25 mouse cellular contexts compared by ENCODE assay signal in genomic region chr6:115591692-115592359, GRCm38 (mm10). TPM values are rescaled to one million over a fixed set of nuclear protein-coding genes. Genes with fewer than 3 reads are reported as not detected.
A peak's percentile ranks its signal among the peaks of the same experiment; 100 is the strongest.
DNase-seq lines count a peak whose midpoint lies in the region; ATAC-seq and TF ChIP-seq lines count a peak whose summit lies in the region.
"Had no signal": no experiment of that assay in that cellular context is flagged by ENCODE, and none has a peak within 500 bp of the region (broad histone marks: within the 10 kb centered on the region; RNA-seq: fewer than 3 reads in every experiment).

No protein-coding gene starts in this region.

- no peak for TF ChIP-seq POLR2A in liver, adult 2 months (IDR thresholded peaks at IDR 0.05; ENCODE audit: extremely low read depth, insufficient read depth, low read length)

- no peak for ATAC-seq in erythroblast, adult 5-6 weeks (replicated peaks; ENCODE audit: low FRiP score, poor library complexity, severe bottlenecking)
- ATAC-seq in liver, postnatal 0 days = peak; percentile 60
- ATAC-seq in midbrain, embryonic 11.5 days (ENCODE audit: low FRiP score) = no peak
- ATAC-seq: CD4-positive, CD25-positive, alpha-beta regulatory T cell, adult 4 months; forebrain, embryonic 16.5 days; hindbrain, embryonic 16.5 days; midbrain, embryonic 13.5 days had no signal

- H3K4me3 ChIP-seq in erythroblast, embryonic 14.5 days (replicated peaks) = peak overlapping the region; percentile 45
- peak overlapping the region; percentile 57 for H3K4me3 ChIP-seq in liver, adult 2 months (ENCODE audit: insufficient read depth, low read depth, low read length)
- H3K4me3 ChIP-seq in liver, postnatal 0 days (ENCODE audit: low read depth, low read length) = peak overlapping the region; percentile 44
- H3K4me3 ChIP-seq in midbrain, embryonic 11.5 days (ENCODE audit: low read depth, low read length) = no peak overlapping the region
- H3K4me3 ChIP-seq: embryonic facial prominence, embryonic 10.5 days; heart, embryonic 13.5 days; layer of hippocampus, adult 2 months; left cerebral cortex, adult 2 months; lung, embryonic 15.5 days; midbrain, embryonic 13.5 days had no signal

- no peaks in the 10 kb centered on the region for H3K36me3 ChIP-seq in erythroblast, embryonic 14.5 days (ENCODE audit: control insufficient read depth)
- no peaks in the 10 kb centered on the region for H3K36me3 ChIP-seq in liver, adult 2 months (ENCODE audit: control insufficient read depth, insufficient read depth, low read length)
- H3K36me3 ChIP-seq in liver, postnatal 0 days (replicated peaks; ENCODE audit: insufficient read depth, low read length) = no peaks in the 10 kb centered on the region
- H3K36me3 ChIP-seq in midbrain, embryonic 11.5 days (ENCODE audit: control insufficient read depth, insufficient read depth, low read length) = no peaks in the 10 kb centered on the region
- H3K36me3 ChIP-seq: embryonic facial prominence, embryonic 10.5 days; G1E; heart, embryonic 13.5 days; lung, embryonic 15.5 days; midbrain, embryonic 13.5 days had no signal

- H3K4me2 ChIP-seq in liver, postnatal 0 days (ENCODE audit: low read depth, low read length) = peak overlapping the region; percentile 60
- H3K4me2 ChIP-seq in midbrain, embryonic 11.5 days = no peak overlapping the region
- H3K4me2 ChIP-seq: heart, embryonic 13.5 days; lung, embryonic 15.5 days; midbrain, embryonic 13.5 days had no signal

- H3K27ac ChIP-seq in liver, adult 2 months (replicated peaks; ENCODE audit: insufficient read depth, low read depth, low read length) = peak overlapping the region; percentile 72
- H3K27ac ChIP-seq in liver, postnatal 0 days (ENCODE audit: low read depth) = peak overlapping the region; percentile 76
- H3K27ac ChIP-seq in midbrain, embryonic 11.5 days (ENCODE audit: low read depth, low read length) = no peak overlapping the region
- H3K27ac ChIP-seq: embryonic facial prominence, embryonic 10.5 days; heart, embryonic 13.5 days; layer of hippocampus, adult 2 months; left cerebral cortex, adult 2 months; lung, embryonic 15.5 days; macrophage; midbrain, embryonic 13.5 days had no signal

- no peaks in the 10 kb centered on the region for H3K9me3 ChIP-seq in erythroblast, embryonic 14.5 days (ENCODE audit: control insufficient read depth, low read length)
- H3K9me3 ChIP-seq in liver, postnatal 0 days (ENCODE audit: low read length) = no peaks in the 10 kb centered on the region
- no peaks in the 10 kb centered on the region for H3K9me3 ChIP-seq in midbrain, embryonic 11.5 days (ENCODE audit: control insufficient read depth, low read length)
- H3K9me3 ChIP-seq: embryonic facial prominence, embryonic 10.5 days; G1E; heart, embryonic 13.5 days; lung, embryonic 15.5 days; midbrain, embryonic 13.5 days had no signal

- 33% methylated on average over 19 of the region's 19 CpGs for WGBS in liver, adult 2 months
- 62% methylated on average over 19 of the region's 19 CpGs for WGBS in liver, postnatal 0 days (ENCODE audit: insufficient replicate concordance)
- 89% methylated on average over 19 of the region's 19 CpGs for WGBS in midbrain, embryonic 11.5 days

- DNase-seq in liver, adult 2 months (ENCODE audit: extremely low read depth, low read depth, low spot score) = peak; percentile 69
- DNase-seq in liver = no peak
- no peak for DNase-seq in liver, postnatal 0 days
- DNase-seq in ovary, postnatal 14 days (ENCODE audit: low spot score) = no peak
- DNase-seq in midbrain, embryonic 11.5 days (ENCODE audit: low spot score, missing footprints) = no peak
- DNase-seq in embryo, embryonic 10 days (ENCODE audit: low spot score) = no peak
- DNase-seq: cerebellum, postnatal 25 days; heart, postnatal 4 days had no signal

- no peaks in the 10 kb centered on the region for H3K27me3 ChIP-seq in erythroblast, embryonic 14.5 days (ENCODE audit: control insufficient read depth)
- H3K27me3 ChIP-seq in liver, adult 2 months (ENCODE audit: control insufficient read depth, insufficient read depth, low read length) = no peaks in the 10 kb centered on the region
- no peaks in the 10 kb centered on the region for H3K27me3 ChIP-seq in liver, postnatal 0 days (ENCODE audit: insufficient read depth, low read length)
- no peaks in the 10 kb centered on the region for H3K27me3 ChIP-seq in midbrain, embryonic 11.5 days (ENCODE audit: control insufficient read depth, insufficient read depth, low read length)
- H3K27me3 ChIP-seq: heart, embryonic 13.5 days; lung, embryonic 15.5 days; midbrain, embryonic 13.5 days had no signal

- H3K9ac ChIP-seq in liver, adult 2 months (ENCODE audit: low read depth, low read length) = peak overlapping the region; percentile 66
- H3K9ac ChIP-seq in liver, postnatal 0 days (replicated peaks) = peak overlapping the region; percentile 2
- H3K9ac ChIP-seq in midbrain, embryonic 11.5 days (ENCODE audit: low read length) = no peak overlapping the region
- H3K9ac ChIP-seq: heart, embryonic 13.5 days; lung, embryonic 15.5 days; midbrain, embryonic 13.5 days had no signal

- TF ChIP-seq EP300 in liver, postnatal 0 days (IDR thresholded peaks at IDR 0.05; ENCODE audit: low read depth) = no peak

- H3K79me2 ChIP-seq in liver, adult 2 months (ENCODE audit: control insufficient read depth, insufficient read depth, low read length) = no peaks in the 10 kb centered on the region; the same call in 1 of the 2 replicates

- H3K4me1 ChIP-seq in erythroblast, embryonic 14.5 days (ENCODE audit: control insufficient read depth) = peaks cover 4% of the 10 kb centered on the region
- peaks cover 8% of the 10 kb centered on the region for H3K4me1 ChIP-seq in liver, adult 2 months (ENCODE audit: control insufficient read depth, insufficient read depth, low read length)
- no peaks in the 10 kb centered on the region; the same call in 1 of the 2 replicates for H3K4me1 ChIP-seq in liver, postnatal 0 days (ENCODE audit: insufficient read depth)
- H3K4me1 ChIP-seq in midbrain, embryonic 11.5 days (ENCODE audit: control insufficient read depth, insufficient read depth, low read length) = no peaks in the 10 kb centered on the region
- H3K4me1 ChIP-seq: heart, embryonic 13.5 days; lung, embryonic 15.5 days; midbrain, embryonic 13.5 days had no signal

- TF ChIP-seq CTCF in liver, adult 2 months (IDR thresholded peaks at IDR 0.05; ENCODE audit: low read depth, low read length) = no peak
- no peak for TF ChIP-seq CTCF in liver, postnatal 0 days (IDR thresholded peaks at IDR 0.05; ENCODE audit: low read depth)

RNA-seq across cellular contexts. Expression of gene Mkrn2os, which starts 0.6 kb away (rescaled TPM):
- polyA plus RNA-seq in erythroblast, embryonic 14.5 days (2012) = not detected in 2 replicates
- not detected in 2 replicates for total RNA-seq in erythroblast, adult 5-6 weeks (2015; ENCODE audit: low replicate concordance)
- total RNA-seq in erythroblast, adult 5-6 weeks (2017; ENCODE audit: low replicate concordance) = not detected in 2 replicates
- total RNA-seq in liver, adult 2 months (2014; rRNA removed) = 19.2 and 19.5 TPM in 2 replicates
- 25.4 and 29.3 TPM in 2 replicates for polyA plus RNA-seq in liver, adult 2 months (2012; rRNA removed)
- 14.8 and 16.5 TPM in 2 replicates for polyA plus RNA-seq in liver, postnatal 0 days (2015; fragmentation: Nextera tagmentation; extraction: Ambion mirVana)
- 0.15 and 0.19 TPM in 2 replicates for polyA plus RNA-seq in midbrain, embryonic 11.5 days (2014; fragmentation: Nextera tagmentation; extraction: Ambion mirVana)
- total RNA-seq: adrenal gland, adult 18-20 months; G1E; granulocyte monocyte progenitor cell, adult 5-6 weeks; layer of hippocampus, adult 2 months; left cerebral cortex, adult 2 months; neutrophil, adult 5-6 weeks had no signal
- polyA plus RNA-seq: G1E; limb, embryonic 11.5 days; macrophage had no signal

RNA-seq across cellular contexts. Expression of gene Mkrn2, which starts 9.9 kb away (rescaled TPM):
- polyA plus RNA-seq in erythroblast, embryonic 14.5 days (2012) = 0.45 and 1.1 TPM in 2 replicates
- 0.58 and 0.84 TPM in 2 replicates for total RNA-seq in erythroblast, adult 5-6 weeks (2015; ENCODE audit: low replicate concordance)
- total RNA-seq in erythroblast, adult 5-6 weeks (2017; ENCODE audit: low replicate concordance) = 0.84 and 6.6 TPM in 2 replicates
- 18.9 and 19.9 TPM in 2 replicates for total RNA-seq in liver, adult 2 months (2014; rRNA removed)
- polyA plus RNA-seq in liver, adult 2 months (2012; rRNA removed) = 44.0 and 58.1 TPM in 2 replicates
- 9.6 and 11.6 TPM in 2 replicates for polyA plus RNA-seq in liver, postnatal 0 days (2015; fragmentation: Nextera tagmentation; extraction: Ambion mirVana)
- polyA plus RNA-seq in midbrain, embryonic 11.5 days (2014; fragmentation: Nextera tagmentation; extraction: Ambion mirVana) = 24.0 and 24.1 TPM in 2 replicates

RNA-seq across cellular contexts. Expression of gene Tsen2, which starts 47.4 kb away (rescaled TPM):
- polyA plus RNA-seq in erythroblast, embryonic 14.5 days (2012) = 0.16 and 1.1 TPM in 2 replicates
- total RNA-seq in erythroblast, adult 5-6 weeks (2015; ENCODE audit: low replicate concordance) = 1.0 and 2.9 TPM in 2 replicates
- total RNA-seq in erythroblast, adult 5-6 weeks (2017; ENCODE audit: low replicate concordance) = 1.3 and 4.0 TPM in 2 replicates
- total RNA-seq in liver, adult 2 months (2014; rRNA removed) = 4.1 and 5.6 TPM in 2 replicates
- polyA plus RNA-seq in liver, adult 2 months (2012; rRNA removed) = 2.8 and 3.4 TPM in 2 replicates
- polyA plus RNA-seq in liver, postnatal 0 days (2015; fragmentation: Nextera tagmentation; extraction: Ambion mirVana) = 7.1 and 7.5 TPM in 2 replicates
- polyA plus RNA-seq in midbrain, embryonic 11.5 days (2014; fragmentation: Nextera tagmentation; extraction: Ambion mirVana) = 29.0 and 32.7 TPM in 2 replicates

Comparison
In these comparisons a context has a peak if more than half of its experiments do, and no peak if none do; other contexts are left out.
1. RNA of gene Mkrn2os, which starts 0.6 kb away (polyA plus RNA-seq): 25.4 to 29.3 TPM in liver, adult 2 months and 14.8 to 16.5 TPM in liver, postnatal 0 days; 0.15 to 0.19 TPM in midbrain, embryonic 11.5 days and not detected in erythroblast, embryonic 14.5 days; every median in the first group is over 10 times any median in the second.